Mouse (Mus musculus) common myeloid progenitor, adult 5-6 weeks (primary cell): ENCODE measurements around the gene Gtf2h2. TPM values are rescaled to one million over a fixed set of nuclear protein-coding genes. Genes with fewer than 3 reads are reported as not detected.
"Not testable (repeated sequence)": the region's sequence is repeated elsewhere in the genome, so short reads cannot be mapped to it uniquely, and the experiment has no call there.

ENCODE experiments used
- ATAC-seq: replicated peaks from 2 replicates; pipeline ENCODE4 v1.8.0; 2016; ENCODE audit warnings: low read depth, mild to moderate bottlenecking, moderate TSS enrichment, inconsistent platforms; ENCODE audit not compliant: poor library complexity, severe bottlenecking
- total RNA-seq: library from RNA; stranded (forward); fragments of 200-1000, 187-1606 nt; gene quantifications from 2 replicates; pipeline ENCODE4 v1.2.3, GENCODE M21; 2017

Gene Gtf2h2
- total RNA-seq, 1 experiment from 2014 or later = 54.2 TPM

DNA sequence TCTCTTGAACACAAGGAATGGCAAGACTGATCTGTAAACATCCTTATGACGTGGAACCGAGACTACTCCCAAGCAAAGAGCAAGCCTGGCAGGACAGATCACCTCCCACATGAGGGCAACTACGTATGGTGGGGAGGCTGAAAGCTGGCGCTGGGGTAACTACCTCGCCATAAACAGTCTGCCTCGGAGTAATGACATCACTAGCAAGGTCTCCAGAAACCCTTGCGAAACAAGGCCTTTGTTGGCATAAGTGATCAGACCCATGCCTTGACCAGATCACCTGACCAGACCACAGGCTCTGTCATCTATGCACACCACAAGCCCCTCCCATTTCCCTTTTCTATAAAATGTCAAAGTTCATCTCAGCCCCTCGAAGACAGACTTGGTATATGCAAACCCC lies 934 bp upstream of the Gtf2h2 start:
- ATAC-seq = peak; percentile 53

GRCm38 (mm10) chr13:100491623-100492022 lies 756 bp downstream of the Gtf2h2 start:
- ATAC-seq = no peak

- no peak for ATAC-seq
These were observed 2.0 kb downstream of the Gtf2h2 start for GRCm38 (mm10) chr13:100490424-100490823.

DNA sequence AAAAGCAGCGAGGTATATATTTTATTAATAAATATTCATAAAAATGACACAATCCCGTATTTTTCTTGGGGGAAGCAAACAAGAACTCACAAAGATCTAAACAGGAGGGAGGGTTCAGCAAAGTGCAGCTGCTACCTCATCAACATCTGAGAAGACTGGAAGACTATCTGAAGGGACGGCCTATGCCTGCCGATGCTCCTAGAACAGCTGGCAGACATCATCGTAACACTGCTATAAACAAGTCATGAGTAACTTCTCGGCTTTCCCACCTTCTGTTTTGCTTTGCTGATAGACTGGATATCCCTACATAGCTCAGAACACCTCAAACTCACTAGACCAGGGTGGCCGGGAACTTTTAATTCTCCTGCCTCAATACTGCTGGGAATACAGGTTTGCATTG lies 8.8 kb downstream of the Gtf2h2 start:
- ATAC-seq = no peak

DNA sequence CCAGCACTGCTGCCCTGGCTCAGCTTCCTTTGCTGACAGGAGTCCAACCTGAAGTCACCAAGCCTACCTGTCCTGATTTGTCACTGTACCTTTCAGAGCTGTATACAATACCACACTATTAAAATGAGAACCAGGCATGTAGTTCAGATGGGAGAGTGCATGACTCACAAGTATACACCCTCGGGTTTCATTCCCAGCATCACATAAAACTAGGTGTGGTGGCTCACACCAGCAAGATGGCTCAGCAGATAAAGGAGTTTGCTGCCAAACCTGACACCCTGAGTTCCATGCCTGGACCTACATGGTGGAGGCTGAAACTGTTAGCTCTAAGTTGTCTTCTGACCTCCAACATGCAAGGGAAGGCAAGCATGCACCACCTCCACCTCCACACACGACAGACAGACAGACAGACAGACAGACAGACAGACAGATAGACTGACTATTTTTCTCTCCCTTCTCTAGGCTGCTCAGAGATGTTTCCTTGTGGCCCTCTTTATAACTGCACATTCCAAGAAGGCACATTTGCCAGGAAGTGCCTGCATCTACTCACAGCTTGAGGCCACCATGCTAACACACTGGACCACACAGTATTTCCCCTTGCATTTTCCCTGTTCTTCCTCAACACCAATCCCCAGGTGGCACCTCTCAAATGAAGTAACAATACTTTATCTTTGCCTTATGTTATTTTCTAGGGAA lies 28.7 kb downstream of the Gtf2h2 start:
- 0 out of 2 replicates have a peak, but pooled peaks have one; percentile 25 for ATAC-seq

GRCm38 (mm10) chr13:100461336-100461735 lies 31.0 kb downstream of the Gtf2h2 start:
- ATAC-seq = no peak

DNA sequence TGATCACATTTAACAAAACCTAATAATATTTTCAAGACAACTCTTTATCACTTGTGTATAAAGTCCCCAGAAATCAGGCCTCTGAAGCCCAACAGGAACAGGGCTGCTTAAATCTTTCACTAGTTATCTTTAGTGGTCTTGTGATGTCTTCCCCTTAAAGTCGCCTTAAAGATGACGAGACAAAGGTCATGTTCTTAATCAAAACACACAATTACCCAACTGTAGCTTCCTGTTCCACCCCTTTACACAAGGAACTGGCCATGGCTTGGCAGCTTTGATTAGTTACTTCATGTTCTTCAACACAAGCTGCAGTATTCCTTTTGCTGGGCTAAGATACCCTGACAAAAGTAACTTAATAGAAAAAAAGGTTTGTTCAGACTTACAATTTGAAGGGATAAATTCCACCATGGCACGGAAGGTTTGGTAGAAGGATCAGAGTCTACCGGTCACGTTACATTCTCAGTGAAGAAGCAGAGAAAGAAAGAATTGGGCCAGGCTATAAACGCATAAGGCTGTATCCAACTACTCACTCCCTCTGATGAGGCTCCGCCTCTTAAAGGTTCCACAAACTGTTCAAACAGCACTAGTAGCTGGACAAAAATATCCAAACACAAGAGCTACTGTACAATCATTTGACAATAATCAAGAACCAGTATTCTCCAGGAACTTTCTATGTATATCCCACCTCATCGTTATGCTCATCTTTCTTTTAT lies 39.8 kb downstream of the Gtf2h2 start, which contains the start of gene Naip1:
Gene Naip1 (minus strand): TSS at position 455 of the 713 bp plus-strand sequence.
- not testable (repeated sequence) for ATAC-seq

GRCm38 (mm10) chr13:100449495-100449894 lies 42.9 kb downstream of the Gtf2h2 start:
- ATAC-seq = peak; percentile 69

DNA sequence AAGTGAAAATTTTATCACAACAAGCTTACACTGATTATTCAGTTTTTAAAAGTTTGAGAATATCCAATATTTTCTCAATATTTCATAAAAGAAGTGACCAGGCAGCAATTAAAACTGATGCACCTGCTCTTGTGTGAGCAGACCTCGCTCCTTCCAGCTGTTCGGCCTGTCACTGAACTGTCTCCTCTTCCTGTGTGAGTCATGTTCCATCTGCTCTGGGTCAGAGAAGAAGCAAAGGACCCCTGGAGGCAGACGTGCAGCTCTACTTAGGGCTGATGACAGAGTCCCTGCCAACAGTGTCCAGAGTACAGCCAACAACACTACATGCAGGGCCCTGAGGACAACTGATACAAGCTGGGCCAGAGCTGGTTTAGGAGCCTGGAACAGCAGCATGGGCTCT lies 52.3 kb downstream of the Gtf2h2 start:
- no peak for ATAC-seq

GRCm38 (mm10) chr13:100438701-100439100 lies 53.7 kb downstream of the Gtf2h2 start:
- ATAC-seq = no peak

- no peak for ATAC-seq
These were observed 55.0 kb downstream of the Gtf2h2 start for GRCm38 (mm10) chr13:100437322-100437825.

- not testable (repeated sequence) for ATAC-seq
These were observed 55.7 kb downstream of the Gtf2h2 start for GRCm38 (mm10) chr13:100436556-100437163.

- not testable (repeated sequence) for ATAC-seq
These were observed 72.4 kb downstream of the Gtf2h2 start for GRCm38 (mm10) chr13:100419958-100420357.

GRCm38 (mm10) chr13:100414428-100414827 lies 78.0 kb downstream of the Gtf2h2 start:
- ATAC-seq = no peak

Other genes with a start within 250 kb of the Gtf2h2 start
- 10.0 and 11.7 TPM in 2 replicates for gene Naip5, start 246.3 kb downstream of the Gtf2h2 start, total RNA-seq
- gene Naip6, start 174.9 kb downstream of the Gtf2h2 start, total RNA-seq = 3.0 and 6.2 TPM in 2 replicates
- gene Naip1, start 39.7 kb downstream of the Gtf2h2 start, total RNA-seq = not detected in 2 replicates
- not detected in 2 replicates for gene Ocln, start 60.1 kb upstream of the Gtf2h2 start, total RNA-seq
- 1.4 and 1.7 TPM in 2 replicates for gene Marveld2, start 124.4 kb upstream of the Gtf2h2 start, total RNA-seq
- 290 and 309 TPM in 2 replicates for gene Ak6, start 158.4 kb upstream of the Gtf2h2 start, total RNA-seq
- gene Rad17, start 158.5 kb upstream of the Gtf2h2 start, total RNA-seq = 35.2 and 46.3 TPM in 2 replicates
- gene Taf9, start 159.0 kb upstream of the Gtf2h2 start, total RNA-seq = 25.9 and 47.9 TPM in 2 replicates
- 9.2 and 10.9 TPM in 2 replicates for gene Ccdc125, start 177.1 kb upstream of the Gtf2h2 start, total RNA-seq
- 44.8 and 46.2 TPM in 2 replicates for gene Cdk7, start 238.4 kb upstream of the Gtf2h2 start, total RNA-seq